Mouse (Mus musculus): ENCODE data around the gene Ghdc. TPM values are rescaled to one million over a fixed set of nuclear protein-coding genes. Genes with fewer than 3 reads are reported as not detected.

The Ghdc gene
- polyA plus RNA-seq, 1 experiment from 2014 or later, result 3.8 TPM

- Histone ChIP-seq H3K9ac (replicated peaks; ENCODE audit: low read depth, low read length) (no peak within 1 kb of the TSS), H3K27ac (ENCODE audit: low read length) (no peak within 1 kb of the TSS), H3K4me2 (replicated peaks; ENCODE audit: low read depth, low read length) (peak within 1 kb of the TSS; percentile 36), H3K4me1 (ENCODE audit: control insufficient read depth, insufficient read depth, low read length) (peaks cover 10% of the 10 kb centered on the region; the same call in 1 of the 2 replicates), H3K9me3 (ENCODE audit: control insufficient read depth, low read depth, low read length) (no peaks in the 10 kb centered on the region), H3K36me3 (ENCODE audit: control insufficient read depth, insufficient read depth, low read length) (no peaks in the 10 kb centered on the region), H3K27me3 (ENCODE audit: control insufficient read depth, insufficient read depth, low read length) (peaks cover 21% of the 10 kb centered on the region), H3K4me3 (ENCODE audit: low read depth, low read length) (peak within 1 kb of the TSS; percentile 15)
- WGBS, result under 1% methylated on average over 44 of the region's 51 CpGs
- ATAC-seq (ENCODE audit: insufficient number of reproducible peaks, insufficient read depth, low FRiP score, low read depth), result 0 out of 2 replicates have a peak, but pooled peaks have one; percentile 54
Observed at GRCm38 (mm10) chr11:100759611-100760233, 11.0 kb downstream of the Ghdc start, which contains the start of gene Kcnh4. Kcnh4 (minus strand) TSS chr11:100759942.

GRCm38 (mm10) chr11:100758707-100759610 is 11.8 kb downstream of the Ghdc start:
- H3K36me3 ChIP-seq (ENCODE audit: control insufficient read depth, insufficient read depth, low read length), result no peaks in the 10 kb centered on the region
- ATAC-seq (ENCODE audit: insufficient number of reproducible peaks, insufficient read depth, low FRiP score, low read depth), result 0 out of 2 replicates have a peak, but pooled peaks have one; percentile 48
- 2% methylated on average over 35 of the region's 35 CpGs for WGBS
- H3K4me1 ChIP-seq (ENCODE audit: control insufficient read depth, insufficient read depth, low read length), result peaks cover 10% of the 10 kb centered on the region; the same call in 1 of the 2 replicates
- no peaks in the 10 kb centered on the region for H3K9me3 ChIP-seq (ENCODE audit: control insufficient read depth, low read depth, low read length)
- peaks cover 21% of the 10 kb centered on the region for H3K27me3 ChIP-seq (ENCODE audit: control insufficient read depth, insufficient read depth, low read length)
- peak overlapping the region; percentile 15 for H3K4me3 ChIP-seq (ENCODE audit: low read depth, low read length)
- H3K9ac ChIP-seq (replicated peaks; ENCODE audit: low read depth, low read length), result no peak overlapping the region
- no peak overlapping the region for H3K27ac ChIP-seq (ENCODE audit: low read length)
- peak overlapping the region; percentile 36; the same call in 1 of the 2 replicates for H3K4me2 ChIP-seq (replicated peaks; ENCODE audit: low read depth, low read length)

GRCm38 (mm10) chr11:100757566-100757965 is 13.2 kb downstream of the Ghdc start:
- Histone ChIP-seq H3K27me3 (ENCODE audit: control insufficient read depth, insufficient read depth, low read length) (peaks cover 20% of the 10 kb centered on the region), H3K4me1 (ENCODE audit: control insufficient read depth, insufficient read depth, low read length) (peaks cover 10% of the 10 kb centered on the region; the same call in 1 of the 2 replicates), H3K4me3 (ENCODE audit: low read depth, low read length) (no peak overlapping the region), H3K27ac (ENCODE audit: low read length) (no peak overlapping the region), H3K9ac (replicated peaks; ENCODE audit: low read depth, low read length) (no peak overlapping the region), H3K9me3 (ENCODE audit: control insufficient read depth, low read depth, low read length) (no peaks in the 10 kb centered on the region), H3K36me3 (ENCODE audit: control insufficient read depth, insufficient read depth, low read length) (no peaks in the 10 kb centered on the region), H3K4me2 (replicated peaks; ENCODE audit: low read depth, low read length) (no peak overlapping the region)
- no peak for ATAC-seq (ENCODE audit: insufficient number of reproducible peaks, insufficient read depth, low FRiP score, low read depth)
- WGBS, result 81% methylated on average over 12 of the region's 12 CpGs

GRCm38 (mm10) chr11:100756476-100756875 is 14.3 kb downstream of the Ghdc start:
- no peak overlapping the region for H3K27ac ChIP-seq (ENCODE audit: low read length)
- H3K36me3 ChIP-seq (ENCODE audit: control insufficient read depth, insufficient read depth, low read length), result no peaks in the 10 kb centered on the region
- WGBS, result 61% methylated on average over 6 of the region's 6 CpGs
- peaks cover 19% of the 10 kb centered on the region for H3K27me3 ChIP-seq (ENCODE audit: control insufficient read depth, insufficient read depth, low read length)
- H3K9ac ChIP-seq (replicated peaks; ENCODE audit: low read depth, low read length), result no peak overlapping the region
- no peak overlapping the region for H3K4me2 ChIP-seq (replicated peaks; ENCODE audit: low read depth, low read length)
- ATAC-seq (ENCODE audit: insufficient number of reproducible peaks, insufficient read depth, low FRiP score, low read depth), result no peak
- H3K9me3 ChIP-seq (ENCODE audit: control insufficient read depth, low read depth, low read length), result no peaks in the 10 kb centered on the region
- no peak overlapping the region for H3K4me3 ChIP-seq (ENCODE audit: low read depth, low read length)
- H3K4me1 ChIP-seq (ENCODE audit: control insufficient read depth, insufficient read depth, low read length), result peaks cover 6% of the 10 kb centered on the region; the same call in 1 of the 2 replicates

- Histone ChIP-seq H3K9me3 (ENCODE audit: control insufficient read depth, low read depth, low read length) (no peaks in the 10 kb centered on the region), H3K4me1 (ENCODE audit: control insufficient read depth, insufficient read depth, low read length) (peaks cover 3% of the 10 kb centered on the region; the same call in 1 of the 2 replicates), H3K9ac (replicated peaks; ENCODE audit: low read depth, low read length) (no peak overlapping the region), H3K27me3 (ENCODE audit: control insufficient read depth, insufficient read depth, low read length) (peaks cover 8% of the 10 kb centered on the region), H3K27ac (ENCODE audit: low read length) (no peak overlapping the region), H3K4me2 (replicated peaks; ENCODE audit: low read depth, low read length) (no peak overlapping the region), H3K36me3 (ENCODE audit: control insufficient read depth, insufficient read depth, low read length) (no peaks in the 10 kb centered on the region), H3K4me3 (ENCODE audit: low read depth, low read length) (no peak overlapping the region)
- ATAC-seq (ENCODE audit: insufficient number of reproducible peaks, insufficient read depth, low FRiP score, low read depth), result no peak
- 92% methylated on average over 3 of the region's 3 CpGs for WGBS
Observed at GRCm38 (mm10) chr11:100754693-100755057, 16.1 kb downstream of the Ghdc start.

GRCm38 (mm10) chr11:100754021-100754692 is 16.6 kb downstream of the Ghdc start:
- Histone ChIP-seq H3K9me3 (ENCODE audit: control insufficient read depth, low read depth, low read length) (no peaks in the 10 kb centered on the region), H3K4me1 (ENCODE audit: control insufficient read depth, insufficient read depth, low read length) (no peaks in the 10 kb centered on the region), H3K9ac (replicated peaks; ENCODE audit: low read depth, low read length) (no peak overlapping the region), H3K27me3 (ENCODE audit: control insufficient read depth, insufficient read depth, low read length) (peaks cover 3% of the 10 kb centered on the region), H3K4me3 (ENCODE audit: low read depth, low read length) (no peak overlapping the region), H3K36me3 (ENCODE audit: control insufficient read depth, insufficient read depth, low read length) (no peaks in the 10 kb centered on the region), H3K27ac (ENCODE audit: low read length) (no peak overlapping the region), H3K4me2 (replicated peaks; ENCODE audit: low read depth, low read length) (no peak overlapping the region)
- ATAC-seq (ENCODE audit: insufficient number of reproducible peaks, insufficient read depth, low FRiP score, low read depth), result no peak
- 85% methylated on average over 9 of the region's 12 CpGs for WGBS

- 33% methylated on average over 10 of the region's 10 CpGs for WGBS
- ATAC-seq (ENCODE audit: insufficient number of reproducible peaks, insufficient read depth, low FRiP score, low read depth), result no peak
Observed at GRCm38 (mm10) chr11:100752294-100752693, 18.5 kb downstream of the Ghdc start.

GRCm38 (mm10) chr11:100750127-100750526 is 20.6 kb downstream of the Ghdc start:
- Histone ChIP-seq H3K9me3 (ENCODE audit: control insufficient read depth, low read depth, low read length) (no peaks in the 10 kb centered on the region), H3K36me3 (ENCODE audit: control insufficient read depth, insufficient read depth, low read length) (no peaks in the 10 kb centered on the region), H3K27ac (ENCODE audit: low read length) (no peak overlapping the region), H3K4me2 (replicated peaks; ENCODE audit: low read depth, low read length) (no peak overlapping the region), H3K27me3 (ENCODE audit: control insufficient read depth, insufficient read depth, low read length) (no peaks in the 10 kb centered on the region), H3K4me1 (ENCODE audit: control insufficient read depth, insufficient read depth, low read length) (no peaks in the 10 kb centered on the region), H3K9ac (replicated peaks; ENCODE audit: low read depth, low read length) (no peak overlapping the region), H3K4me3 (ENCODE audit: low read depth, low read length) (no peak overlapping the region)
- no peak for ATAC-seq (ENCODE audit: insufficient number of reproducible peaks, insufficient read depth, low FRiP score, low read depth)
- 86% methylated on average over 16 of the region's 16 CpGs for WGBS

More at GRCm38 (mm10) chr11:100752294-100752693, 18.5 kb downstream of the Ghdc start:
- H3K4me2 ChIP-seq (replicated peaks; ENCODE audit: low read depth, low read length), result no peak overlapping the region
- no peaks in the 10 kb centered on the region for H3K9me3 ChIP-seq (ENCODE audit: control insufficient read depth, low read depth, low read length)
- no peaks in the 10 kb centered on the region for H3K36me3 ChIP-seq (ENCODE audit: control insufficient read depth, insufficient read depth, low read length)
- no peaks in the 10 kb centered on the region for H3K4me1 ChIP-seq (ENCODE audit: control insufficient read depth, insufficient read depth, low read length)
- no peak overlapping the region for H3K27ac ChIP-seq (ENCODE audit: low read length)
- no peak overlapping the region for H3K4me3 ChIP-seq (ENCODE audit: low read depth, low read length)
- no peaks in the 10 kb centered on the region for H3K27me3 ChIP-seq (ENCODE audit: control insufficient read depth, insufficient read depth, low read length)
- H3K9ac ChIP-seq (replicated peaks; ENCODE audit: low read depth, low read length), result no peak overlapping the region

All from stomach, embryonic 14.5 days (tissue).